Mouse (Mus musculus) bone marrow macrophage, adult 2 months (primary cell): Measurements from ENCODE around the gene Iscu.
"Not testable (repeated sequence)": the region's sequence is repeated elsewhere in the genome, so short reads cannot be mapped to it uniquely, and the experiment has no call there.

Source experiments
- CTCF ChIP-seq: IDR thresholded peaks from 2 replicates; pipeline ENCODE4 v1.5.1; 2012; ENCODE audit warnings: low read depth, mild to moderate bottlenecking, low read length, moderate library complexity
- POLR2A ChIP-seq: IDR thresholded peaks from 2 replicates; pipeline ENCODE4 v1.6.1; 2012; ENCODE audit warnings: mild to moderate bottlenecking, low read depth, low read length, borderline replicate concordance

DNA sequence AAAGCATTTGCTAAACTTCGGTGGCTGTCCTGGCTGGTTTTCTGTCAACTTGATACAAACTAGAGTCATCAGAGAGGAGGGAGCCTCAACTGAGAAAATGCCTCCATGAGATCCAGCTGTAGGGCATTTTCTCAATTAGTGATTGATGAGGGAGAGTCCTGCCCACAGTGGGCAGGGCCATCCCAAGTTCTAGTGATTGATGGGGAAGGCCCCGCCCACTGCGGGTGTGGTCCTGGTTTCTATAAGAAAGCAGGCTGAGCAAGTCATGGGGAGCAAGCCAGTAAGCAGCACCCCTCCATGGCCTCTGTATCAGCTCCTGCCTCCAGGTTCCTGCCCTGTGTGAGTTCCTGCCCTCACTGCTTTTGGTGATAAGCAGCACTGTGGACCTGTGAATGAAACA lies 11.6 kb downstream of the Iscu start:
- not testable (repeated sequence) for TF ChIP-seq POLR2A, CTCF
